Mouse (Mus musculus): ENCODE measurements at regions not wholly inside any gene's neighbourhood (a gene's known extent, or its start where the extent isn't known, plus 50 kb on each side); places are given as distances from the start of the nearest gene placed in this dataset.
A peak's percentile ranks its signal among the peaks of the same experiment; 100 is the strongest.

- no peak for DNase-seq
These were observed 173.7 kb upstream of the Lmo4 start for GRCm38 (mm10) chr3:144378524-144379225.

- no peak for DNase-seq
These were observed 172.9 kb upstream of the Lmo4 start for GRCm38 (mm10) chr3:144377626-144378523.

GRCm38 (mm10) chr3:144376463-144377402 is 171.7 kb upstream of the Lmo4 start:
- no peak for DNase-seq

GRCm38 (mm10) chr3:144375725-144376412 is 170.8 kb upstream of the Lmo4 start:
- DNase-seq = no peak

- DNase-seq = no peak
These were observed 163.3 kb upstream of the Lmo4 start for GRCm38 (mm10) chr3:144368300-144368699.

- DNase-seq = no peak
These were observed 162.7 kb upstream of the Lmo4 start for GRCm38 (mm10) chr3:144367766-144368116.

- no peak for DNase-seq
These were observed 162.2 kb upstream of the Lmo4 start for GRCm38 (mm10) chr3:144366976-144367765.

- no peak for DNase-seq
These were observed 160.9 kb upstream of the Lmo4 start for GRCm38 (mm10) chr3:144365894-144366293.

GRCm38 (mm10) chr3:144362472-144362871 is 157.5 kb upstream of the Lmo4 start:
- peak; percentile 70 for DNase-seq

- no peak for DNase-seq
These were observed 156.4 kb upstream of the Lmo4 start for GRCm38 (mm10) chr3:144361203-144361978.

GRCm38 (mm10) chr3:144356948-144357295 is 151.9 kb upstream of the Lmo4 start:
- DNase-seq = no peak

- no peak for DNase-seq
These were observed 151.3 kb upstream of the Lmo4 start for GRCm38 (mm10) chr3:144356103-144356947.

- no peak for DNase-seq
These were observed 147.5 kb upstream of the Lmo4 start for GRCm38 (mm10) chr3:144352559-144352958.

- DNase-seq = no peak
These were observed 143.4 kb upstream of the Lmo4 start for GRCm38 (mm10) chr3:144348431-144348830.

GRCm38 (mm10) chr3:144335237-144335636 is 130.2 kb upstream of the Lmo4 start:
- no peak for DNase-seq

- no peak for DNase-seq
These were observed 129.2 kb upstream of the Lmo4 start for GRCm38 (mm10) chr3:144334201-144334600.

- DNase-seq = no peak
These were observed 127.3 kb upstream of the Lmo4 start for GRCm38 (mm10) chr3:144332353-144332752.

- DNase-seq = no peak
These were observed 124.1 kb upstream of the Lmo4 start for GRCm38 (mm10) chr3:144329117-144329516.

- no peak for DNase-seq
These were observed 122.3 kb upstream of the Lmo4 start for GRCm38 (mm10) chr3:144327235-144327760.

- no peak for DNase-seq
These were observed 120.0 kb upstream of the Lmo4 start for GRCm38 (mm10) chr3:144324974-144325373.
